Mouse (Mus musculus): ENCODE results near the gene Mpped1. TPM values are rescaled to one million over a fixed set of nuclear protein-coding genes. Genes with fewer than 3 reads are reported as not detected.

Gene Mpped1
- total and polyA plus RNA-seq, 2 experiments from 2014 or later: 18.1 to 48.0 TPM

GRCm38 (mm10) chr15:83840950-83841719, 61.9 kb downstream of the Mpped1 start:
- H3K36me3 ChIP-seq (ENCODE audit: insufficient read depth, low read length): no peaks in the 10 kb centered on the region
- no peak overlapping the region for H3K27ac ChIP-seq (ENCODE audit: low read depth, low read length)
- no peak for DNase-seq (ENCODE audit: low spot score)
- TF ChIP-seq CTCF (IDR thresholded peaks at IDR 0.05): no peak
- H3K9me3 ChIP-seq (ENCODE audit: low read length): no peaks in the 10 kb centered on the region
- no peak overlapping the region for H3K4me2 ChIP-seq (ENCODE audit: low read depth, low read length, poor library complexity, severe bottlenecking)
- ATAC-seq (ENCODE audit: low FRiP score): no peak
- H3K4me3 ChIP-seq (ENCODE audit: low read depth, low read length): no peak overlapping the region
- 75% methylated on average over 10 of the region's 10 CpGs for WGBS
- H3K9ac ChIP-seq (replicated peaks; ENCODE audit: low read length, poor library complexity, severe bottlenecking): no peak overlapping the region
- peaks cover 10% of the 10 kb centered on the region; the same call in 1 of the 2 replicates for H3K4me1 ChIP-seq (ENCODE audit: insufficient read depth, low read length)
- 0 out of 2 replicates have a peak, but pooled peaks cover 4% of the 10 kb centered on the region for H3K27me3 ChIP-seq (ENCODE audit: insufficient read depth, low read length)

GRCm38 (mm10) chr15:83842419-83842818, 63.2 kb downstream of the Mpped1 start:
- no peaks in the 10 kb centered on the region for H3K36me3 ChIP-seq (ENCODE audit: insufficient read depth, low read length)
- DNase-seq (ENCODE audit: low spot score) (no peak), ATAC-seq (ENCODE audit: low FRiP score) (no peak)
- H3K9ac ChIP-seq (replicated peaks; ENCODE audit: low read length, poor library complexity, severe bottlenecking): no peak overlapping the region
- no peak overlapping the region for H3K4me2 ChIP-seq (ENCODE audit: low read depth, low read length, poor library complexity, severe bottlenecking)
- H3K27ac ChIP-seq (ENCODE audit: low read depth, low read length): no peak overlapping the region
- peaks cover 13% of the 10 kb centered on the region; the same call in 1 of the 2 replicates for H3K4me1 ChIP-seq (ENCODE audit: insufficient read depth, low read length)
- H3K9me3 ChIP-seq (ENCODE audit: low read length): no peaks in the 10 kb centered on the region
- 79% methylated on average over 12 of the region's 12 CpGs for WGBS
- 0 out of 2 replicates have a peak, but pooled peaks cover 4% of the 10 kb centered on the region for H3K27me3 ChIP-seq (ENCODE audit: insufficient read depth, low read length)
- no peak for TF ChIP-seq CTCF (IDR thresholded peaks at IDR 0.05)
- no peak overlapping the region for H3K4me3 ChIP-seq (ENCODE audit: low read depth, low read length)

GRCm38 (mm10) chr15:83842915-83843789, 63.9 kb downstream of the Mpped1 start:
- H3K27ac ChIP-seq (ENCODE audit: low read depth, low read length): no peak overlapping the region
- peaks cover 18% of the 10 kb centered on the region; the same call in 1 of the 2 replicates for H3K4me1 ChIP-seq (ENCODE audit: insufficient read depth, low read length)
- no peak overlapping the region; the same call in 1 of the 2 replicates for H3K9ac ChIP-seq (replicated peaks; ENCODE audit: low read length, poor library complexity, severe bottlenecking)
- no peaks in the 10 kb centered on the region for H3K9me3 ChIP-seq (ENCODE audit: low read length)
- DNase-seq (ENCODE audit: low spot score): peak; percentile 65
- no peaks in the 10 kb centered on the region for H3K36me3 ChIP-seq (ENCODE audit: insufficient read depth, low read length)
- TF ChIP-seq CTCF (IDR thresholded peaks at IDR 0.05): no peak
- H3K4me3 ChIP-seq (ENCODE audit: low read depth, low read length): no peak overlapping the region
- H3K4me2 ChIP-seq (ENCODE audit: low read depth, low read length, poor library complexity, severe bottlenecking): no peak overlapping the region
- ATAC-seq (ENCODE audit: low FRiP score): 0 out of 2 replicates have a peak, but pooled peaks have one; percentile 10
- 0 out of 2 replicates have a peak, but pooled peaks cover 4% of the 10 kb centered on the region for H3K27me3 ChIP-seq (ENCODE audit: insufficient read depth, low read length)
- WGBS: 22% methylated on average over 22 of the region's 22 CpGs

- no peak overlapping the region for H3K27ac ChIP-seq (ENCODE audit: low read depth, low read length)
- ATAC-seq (ENCODE audit: low FRiP score) (no peak), DNase-seq (ENCODE audit: low spot score) (no peak)
- H3K4me1 ChIP-seq (ENCODE audit: insufficient read depth, low read length): peaks cover 18% of the 10 kb centered on the region; the same call in 1 of the 2 replicates
- no peak overlapping the region for H3K4me3 ChIP-seq (ENCODE audit: low read depth, low read length)
- H3K9me3 ChIP-seq (ENCODE audit: low read length): no peaks in the 10 kb centered on the region
- no peak for TF ChIP-seq CTCF (IDR thresholded peaks at IDR 0.05)
- H3K36me3 ChIP-seq (ENCODE audit: insufficient read depth, low read length): no peaks in the 10 kb centered on the region
- no peak overlapping the region for H3K9ac ChIP-seq (replicated peaks; ENCODE audit: low read length, poor library complexity, severe bottlenecking)
- no peak overlapping the region; the same call in 1 of the 2 replicates for H3K4me2 ChIP-seq (ENCODE audit: low read depth, low read length, poor library complexity, severe bottlenecking)
- 30% methylated on average over 11 of the region's 11 CpGs for WGBS
- 0 out of 2 replicates have a peak, but pooled peaks cover 4% of the 10 kb centered on the region for H3K27me3 ChIP-seq (ENCODE audit: insufficient read depth, low read length)
Observed at GRCm38 (mm10) chr15:83845734-83846133, 66.5 kb downstream of the Mpped1 start.

- 0 out of 2 replicates have a peak, but pooled peaks cover 4% of the 10 kb centered on the region for H3K27me3 ChIP-seq (ENCODE audit: insufficient read depth, low read length)
- 30% methylated on average over 6 of the region's 8 CpGs for WGBS
- no peak for TF ChIP-seq CTCF (IDR thresholded peaks at IDR 0.05)
- H3K4me1 ChIP-seq (ENCODE audit: insufficient read depth, low read length): peaks cover 18% of the 10 kb centered on the region; the same call in 1 of the 2 replicates
- no peak overlapping the region for H3K4me2 ChIP-seq (ENCODE audit: low read depth, low read length, poor library complexity, severe bottlenecking)
- no peaks in the 10 kb centered on the region for H3K36me3 ChIP-seq (ENCODE audit: insufficient read depth, low read length)
- ATAC-seq (ENCODE audit: low FRiP score) (no peak), DNase-seq (ENCODE audit: low spot score) (no peak)
- H3K9me3 ChIP-seq (ENCODE audit: low read length): no peaks in the 10 kb centered on the region
- no peak overlapping the region for H3K27ac ChIP-seq (ENCODE audit: low read depth, low read length)
- H3K9ac ChIP-seq (replicated peaks; ENCODE audit: low read length, poor library complexity, severe bottlenecking): no peak overlapping the region
- H3K4me3 ChIP-seq (ENCODE audit: low read depth, low read length): no peak overlapping the region
Observed at GRCm38 (mm10) chr15:83846592-83846991, 67.3 kb downstream of the Mpped1 start.

All from midbrain, postnatal 0 days (tissue).